Mouse (Mus musculus) megakaryocyte, adult 5-6 weeks (primary cell): ENCODE measurements at regions not wholly inside any gene's neighbourhood (a gene's known extent, or its start where the extent isn't known, plus 50 kb on each side); places are given as distances from the start of the nearest gene placed in this dataset.

ENCODE experiments used
- ATAC-seq: 2 replicates; pipeline ENCODE4 v1.8.0; 2016; ENCODE audit warnings: mild to moderate bottlenecking, inconsistent platforms; ENCODE audit not compliant: poor library complexity, severe bottlenecking

GRCm38 (mm10) chr10:95086755-95087154 is 142.1 kb upstream of the Plxnc1 start:
- ATAC-seq: peak; percentile 83

DNA sequence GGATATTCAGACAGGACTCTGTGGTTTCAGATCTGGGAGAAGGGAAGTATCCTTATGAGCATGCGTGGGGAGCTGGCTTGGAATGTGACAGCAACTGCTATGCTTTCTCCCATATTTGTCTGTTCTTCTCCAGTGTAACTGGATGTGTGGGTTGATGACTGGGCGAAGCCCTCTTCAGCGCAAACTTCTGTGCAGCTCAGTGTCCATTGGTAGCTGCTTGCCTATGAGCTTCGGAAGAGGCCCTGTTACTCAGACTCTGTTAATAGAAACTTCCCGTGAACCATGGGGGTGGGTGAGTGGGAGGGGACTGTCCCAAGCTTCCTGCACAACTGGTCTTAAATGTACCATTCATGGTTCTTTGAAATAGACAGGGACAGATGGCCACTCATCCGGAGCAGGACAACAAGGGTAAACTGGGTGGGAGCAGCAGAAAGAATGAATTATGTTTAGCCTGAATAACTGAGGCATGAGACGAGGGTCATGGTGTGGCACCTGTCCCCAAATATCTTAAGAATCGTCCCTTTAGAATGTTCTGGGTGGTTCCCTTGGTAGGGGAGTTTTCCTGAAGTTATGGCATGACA is 141.1 kb upstream of the Plxnc1 start:
- no peak for ATAC-seq

DNA sequence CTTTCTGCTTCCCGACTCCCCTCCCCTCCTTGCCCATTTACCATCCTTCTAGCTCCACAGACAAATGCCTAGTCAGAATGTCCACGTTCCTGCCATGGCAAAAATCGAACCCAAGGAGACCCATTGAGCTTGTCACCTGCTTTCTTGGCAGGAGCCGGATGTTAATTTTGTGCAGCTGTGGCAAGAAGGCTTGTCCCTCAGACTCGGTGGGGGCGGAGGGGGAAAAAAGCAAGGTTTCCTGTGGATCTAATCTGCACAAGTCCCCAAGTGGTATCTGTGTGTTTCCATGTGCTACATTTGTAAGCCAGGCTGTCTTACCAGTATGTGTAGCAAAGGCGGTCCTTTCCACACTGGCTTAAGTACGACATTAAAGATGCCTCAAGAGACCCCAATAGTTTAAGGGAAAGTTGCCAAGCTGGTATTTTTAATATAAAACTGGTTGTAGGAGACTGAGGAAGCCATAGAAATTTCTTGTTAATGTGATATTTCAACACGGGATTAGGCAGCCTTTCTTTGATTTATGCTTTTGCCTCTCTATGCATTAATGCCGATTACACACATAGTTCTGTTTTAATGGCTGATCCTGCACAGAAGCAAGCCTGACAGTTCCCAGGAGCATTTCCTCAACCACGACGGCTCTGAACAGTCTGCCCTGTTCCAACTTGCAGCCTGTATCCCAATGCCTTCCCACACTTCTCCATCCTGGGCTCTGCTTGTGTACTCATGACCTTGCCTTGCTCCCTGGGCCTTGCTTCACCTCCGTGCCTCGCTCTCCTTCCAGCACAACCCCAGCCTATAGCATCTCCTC is 138.9 kb upstream of the Plxnc1 start:
- ATAC-seq: no peak

- no peak for ATAC-seq
These were observed 138.0 kb upstream of the Plxnc1 start for GRCm38 (mm10) chr10:95082634-95083033.

DNA sequence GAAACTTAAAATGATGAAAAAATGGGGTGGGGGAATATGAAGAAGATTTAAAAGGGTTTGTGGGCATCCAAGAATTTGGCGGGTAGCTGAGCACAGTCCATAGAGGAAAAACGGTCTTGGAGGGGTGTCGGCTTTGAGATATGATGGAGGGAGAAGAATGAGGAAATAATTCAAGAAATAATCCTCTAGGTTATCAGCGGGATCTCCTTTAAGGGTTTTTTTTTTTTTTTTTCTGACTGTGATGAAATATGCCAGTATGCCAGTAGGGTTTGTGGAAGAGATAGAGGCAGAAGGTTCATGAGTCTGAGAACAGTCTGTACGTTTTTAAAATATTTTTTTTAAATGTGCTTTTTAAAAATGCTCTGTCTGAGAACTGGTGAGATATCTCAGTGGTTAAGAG is 135.3 kb upstream of the Plxnc1 start:
- no peak for ATAC-seq

GRCm38 (mm10) chr10:95076421-95076820 is 131.8 kb upstream of the Plxnc1 start:
- ATAC-seq: no peak

DNA sequence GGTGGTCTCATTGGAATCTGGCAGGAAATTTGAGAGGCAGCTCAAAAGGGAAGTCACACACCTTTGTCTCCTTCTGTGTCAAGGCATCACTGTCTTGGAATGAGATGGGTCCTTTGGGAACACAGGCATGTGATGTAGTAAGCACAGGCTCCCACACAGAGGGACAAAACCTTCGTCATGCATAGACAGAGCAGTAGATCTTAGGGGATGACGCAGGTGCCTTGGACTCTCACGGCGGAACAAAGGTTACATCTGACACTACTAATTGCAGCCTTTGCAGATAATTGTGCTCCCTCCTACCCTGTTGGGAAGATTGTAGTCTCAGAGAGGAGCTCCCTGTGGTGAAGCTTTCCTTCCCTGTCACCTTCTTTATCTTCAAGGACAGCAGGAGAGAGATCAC is 131.3 kb upstream of the Plxnc1 start:
- no peak for ATAC-seq

DNA sequence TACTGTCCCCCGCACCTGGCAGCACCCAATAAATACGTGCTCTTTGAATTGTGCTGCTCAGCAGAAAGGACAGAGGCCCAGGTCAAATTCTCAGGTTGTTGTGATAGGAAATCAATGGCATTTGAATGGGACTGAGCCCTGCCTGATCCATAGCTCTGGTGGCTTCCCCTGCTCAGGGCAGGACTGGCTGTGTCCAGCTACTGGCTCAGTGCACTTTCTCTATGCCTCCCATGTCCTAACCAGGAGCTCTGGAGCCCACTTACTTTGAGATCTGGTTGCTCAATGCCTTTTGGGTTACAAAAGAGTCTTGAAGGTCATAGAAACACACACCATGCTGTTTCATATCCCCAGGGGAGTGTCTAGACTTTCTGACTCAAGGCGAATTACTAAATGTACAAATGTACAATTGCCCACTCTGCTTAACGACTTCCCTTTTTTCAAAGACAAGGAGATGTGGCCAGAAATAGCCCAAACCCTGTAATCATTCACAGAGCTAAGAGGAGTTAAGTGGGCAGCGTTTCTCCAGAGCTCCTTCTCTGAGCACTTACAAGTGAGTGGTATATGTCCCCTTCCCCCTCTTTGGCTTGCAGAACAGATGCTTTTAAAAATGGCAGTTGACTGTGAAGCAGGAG is 130.4 kb upstream of the Plxnc1 start:
- peak; percentile 91 for ATAC-seq

- ATAC-seq: no peak
These were observed 129.7 kb upstream of the Plxnc1 start for GRCm38 (mm10) chr10:95074381-95074780.

- no peak for ATAC-seq
These were observed 123.3 kb upstream of the Plxnc1 start for GRCm38 (mm10) chr10:95067971-95068370.

DNA sequence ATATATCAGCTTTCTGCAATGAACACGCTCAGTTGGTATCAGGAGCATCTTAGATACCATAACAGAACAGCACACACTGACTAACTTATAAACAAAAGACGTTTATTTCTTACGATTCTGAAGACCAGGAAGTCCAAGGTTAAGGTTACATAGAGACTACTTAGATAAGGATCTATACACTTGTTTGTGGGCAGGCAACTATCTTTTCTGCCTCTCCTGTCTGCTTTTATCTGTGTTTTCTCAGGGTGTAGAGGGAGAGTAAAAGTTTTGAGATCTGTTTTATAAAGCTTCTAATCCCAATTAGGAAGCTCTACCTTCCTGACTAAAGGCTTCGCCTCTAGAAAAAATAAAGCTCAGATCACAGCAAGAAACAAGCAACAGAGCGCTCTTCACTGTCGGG is 122.1 kb upstream of the Plxnc1 start:
- no peak for ATAC-seq

DNA sequence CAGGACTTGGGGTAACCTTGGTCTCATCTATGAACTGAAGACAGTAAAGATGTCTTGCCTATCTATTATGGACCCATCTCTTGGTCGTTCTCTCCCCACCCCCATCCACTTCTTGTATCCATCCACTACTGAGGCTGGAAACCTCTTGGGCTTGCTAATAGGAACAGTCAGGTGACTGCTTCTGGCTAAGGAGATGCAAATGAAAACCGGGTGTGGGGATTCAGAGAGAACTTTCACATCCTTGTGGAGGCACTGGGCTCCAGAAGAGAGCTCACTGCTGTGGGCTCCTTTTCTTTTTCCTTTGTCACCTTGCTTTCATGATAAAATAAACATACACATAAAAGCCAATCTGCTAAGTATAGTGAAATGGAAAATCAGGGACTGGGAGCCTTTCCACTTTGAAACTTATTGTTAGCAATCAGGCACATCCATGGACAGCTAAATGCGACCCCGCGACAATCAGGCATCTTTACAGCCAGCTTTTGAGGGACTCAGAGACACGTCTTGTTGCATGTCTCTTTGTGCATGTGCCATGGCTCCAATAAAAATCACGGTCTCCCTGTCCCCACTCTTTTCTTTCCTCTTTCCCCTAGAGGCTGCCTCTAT is 115.0 kb upstream of the Plxnc1 start:
- no peak for ATAC-seq

DNA sequence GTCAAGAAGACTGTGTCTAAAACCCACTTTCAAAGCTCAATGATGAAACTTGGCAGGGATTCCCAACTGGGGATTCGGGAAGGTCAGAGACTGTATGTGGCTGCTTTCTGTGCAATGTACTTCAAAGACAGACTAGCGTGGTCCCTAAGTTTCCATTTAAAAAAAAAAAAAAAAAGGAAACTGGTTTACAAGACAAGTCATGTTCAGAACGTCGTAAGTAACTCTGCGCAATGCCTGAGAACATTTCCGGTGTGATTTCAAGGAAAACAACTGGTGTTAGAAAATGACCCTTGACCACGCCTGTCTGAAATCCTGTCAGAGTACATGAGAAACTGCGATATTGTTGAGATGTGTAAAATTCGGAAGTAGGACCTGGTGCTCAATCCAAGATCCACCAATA is 114.4 kb upstream of the Plxnc1 start:
- ATAC-seq: no peak

DNA sequence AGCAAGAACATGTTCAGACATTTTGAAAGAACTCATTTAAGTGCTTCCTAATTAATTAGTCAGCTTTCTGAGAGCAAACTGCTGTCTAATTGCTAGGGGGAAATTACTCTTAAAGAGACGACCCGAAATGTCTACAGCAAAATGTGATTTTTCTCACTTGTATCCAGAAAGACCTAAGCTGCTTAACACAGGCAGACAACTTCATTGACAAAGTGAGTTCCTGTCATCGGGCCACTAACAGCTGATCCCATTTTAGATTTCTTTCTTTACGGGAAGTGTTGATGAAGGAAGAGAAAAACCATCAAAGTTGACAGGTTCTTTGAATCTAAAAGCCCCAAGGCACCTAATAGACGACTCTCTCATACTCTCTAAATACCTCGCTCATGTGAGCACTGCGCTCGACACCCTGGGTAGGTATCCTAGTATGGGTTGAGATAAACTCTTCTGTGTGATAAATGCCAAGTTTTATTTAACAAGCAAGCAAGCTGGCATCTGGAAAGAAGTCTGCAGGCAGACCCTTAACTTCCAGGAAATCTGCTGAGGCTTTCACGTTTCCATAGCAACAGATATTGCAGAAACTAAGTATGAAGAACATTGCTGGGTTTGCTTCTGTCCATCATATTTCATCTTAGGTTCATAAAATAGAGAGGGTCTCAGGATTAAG is 112.5 kb upstream of the Plxnc1 start:
- ATAC-seq: no peak

GRCm38 (mm10) chr10:95056541-95056940 is 111.9 kb upstream of the Plxnc1 start:
- ATAC-seq: no peak

DNA sequence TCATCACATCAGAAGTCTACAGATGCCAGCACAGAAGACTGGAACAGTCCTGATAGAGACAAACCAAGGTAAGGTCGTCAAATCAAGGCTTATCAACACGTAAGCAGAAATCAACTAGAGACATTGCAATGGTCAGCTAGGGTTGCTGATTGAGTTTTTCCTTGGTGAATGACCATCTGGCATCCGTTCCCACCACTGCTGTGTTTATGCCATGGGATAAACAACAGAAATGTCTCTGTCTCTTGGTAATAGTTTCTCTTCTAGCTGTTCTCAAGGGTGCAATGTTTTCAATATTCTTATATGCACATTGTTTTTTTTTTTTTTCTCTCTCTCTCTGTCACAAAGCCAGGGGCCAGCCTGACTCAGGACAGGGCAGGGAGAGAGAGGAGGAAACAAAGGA is 110.2 kb upstream of the Plxnc1 start:
- ATAC-seq: no peak

DNA sequence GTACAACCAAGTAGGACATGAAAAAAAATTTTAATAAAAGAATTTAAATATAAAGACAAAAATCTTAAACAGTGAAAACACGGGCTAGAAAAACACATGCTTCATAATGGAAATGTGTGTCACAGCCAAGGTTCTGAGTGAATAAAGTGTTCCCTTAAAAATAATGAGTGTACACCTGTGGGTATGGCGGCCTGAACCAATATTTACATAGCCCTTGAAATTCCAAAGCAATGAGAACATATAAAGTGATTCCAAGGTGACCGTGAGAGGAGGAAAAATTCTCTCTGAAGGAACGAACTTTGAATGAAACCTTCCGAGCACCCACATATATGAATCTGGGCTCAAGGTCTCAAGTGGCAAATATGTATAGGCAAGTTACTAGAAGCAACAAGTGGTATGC is 104.2 kb upstream of the Plxnc1 start:
- no peak for ATAC-seq

GRCm38 (mm10) chr10:95043978-95044377 is 99.3 kb upstream of the Plxnc1 start:
- no peak for ATAC-seq

DNA sequence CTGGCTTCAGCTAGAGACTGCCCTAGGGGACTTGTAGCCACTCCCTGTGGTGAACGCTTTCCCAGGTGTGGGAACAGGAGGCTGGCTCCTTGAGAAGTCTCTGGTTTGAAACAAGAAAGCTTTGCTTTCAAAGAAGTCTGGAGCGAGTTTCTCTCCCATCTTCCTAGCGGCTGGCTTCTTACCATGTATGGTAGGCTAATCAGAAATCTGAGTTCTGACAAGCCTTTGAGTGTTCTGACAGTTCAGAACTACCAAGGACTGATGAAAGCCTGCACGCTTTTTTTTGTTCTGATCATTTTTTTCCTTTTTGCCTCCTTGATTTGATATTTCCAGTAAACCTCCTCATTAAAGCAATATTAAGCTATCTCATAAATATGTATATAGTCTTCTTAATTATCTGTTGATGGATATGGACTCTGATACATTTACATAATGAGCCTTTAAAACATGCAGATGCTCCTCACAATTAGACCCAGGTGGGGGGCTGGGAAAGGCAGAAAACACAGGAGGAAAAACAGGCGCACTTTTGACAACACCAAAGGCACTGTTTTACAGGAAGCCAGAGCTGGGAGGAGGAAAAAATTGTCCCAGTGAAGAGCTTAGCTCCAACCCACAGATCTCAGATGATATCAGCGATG is 95.7 kb upstream of the Plxnc1 start:
- ATAC-seq: no peak

- ATAC-seq: no peak
These were observed 91.5 kb upstream of the Plxnc1 start for GRCm38 (mm10) chr10:95036043-95036697.
